Mouse (Mus musculus): ENCODE results near the gene Rpn1. TPM values are rescaled to one million over a fixed set of nuclear protein-coding genes. Genes with fewer than 3 reads are reported as not detected.

The Rpn1 gene
- polyA plus RNA-seq, 1 experiment from 2014 or later = 173 TPM

DNA sequence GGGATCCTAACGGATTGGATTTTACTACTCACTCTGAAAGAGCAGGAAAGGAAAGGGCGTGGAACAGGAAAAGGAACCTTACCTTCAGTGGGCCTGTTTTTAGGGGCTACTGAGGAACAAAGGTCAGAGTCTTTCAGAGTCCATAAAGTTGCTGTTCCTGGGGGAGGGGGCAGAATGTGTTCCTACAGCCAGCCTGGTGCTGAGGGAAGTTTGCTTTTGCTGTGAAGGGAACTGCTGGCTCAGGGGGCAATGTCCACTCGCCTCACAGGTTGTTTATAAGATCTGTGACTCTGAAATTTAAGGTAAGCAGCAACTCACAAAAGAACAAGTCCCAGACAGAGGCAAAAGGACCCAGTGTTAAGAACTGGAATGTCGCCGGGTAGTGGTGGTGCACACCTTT is 13.1 kb upstream of the Rpn1 start:
- Histone ChIP-seq H3K36me3 (ENCODE audit: control insufficient read depth, insufficient read depth) (no peaks in the 10 kb centered on the region), H3K4me3 (ENCODE audit: low read depth, low read length) (no peak overlapping the region), H3K9me3 (replicated peaks; ENCODE audit: control insufficient read depth, low read length) (no peaks in the 10 kb centered on the region), H3K4me2 (ENCODE audit: low read depth, low read length) (no peak overlapping the region), H3K4me1 (ENCODE audit: control insufficient read depth, low read depth, low read length) (peaks cover 13% of the 10 kb centered on the region), H3K9ac (ENCODE audit: low read depth, low read length) (no peak overlapping the region), H3K27me3 (ENCODE audit: control insufficient read depth, insufficient read depth, low read depth, low read length) (no peaks in the 10 kb centered on the region), H3K27ac (ENCODE audit: low read length) (peak overlapping the region; percentile 40)
- WGBS (ENCODE audit: insufficient replicate concordance) = 45% methylated on average over 5 of the region's 5 CpGs
- ATAC-seq (ENCODE audit: low read depth) = peak; percentile 20; the same call in 1 of the 2 replicates

DNA sequence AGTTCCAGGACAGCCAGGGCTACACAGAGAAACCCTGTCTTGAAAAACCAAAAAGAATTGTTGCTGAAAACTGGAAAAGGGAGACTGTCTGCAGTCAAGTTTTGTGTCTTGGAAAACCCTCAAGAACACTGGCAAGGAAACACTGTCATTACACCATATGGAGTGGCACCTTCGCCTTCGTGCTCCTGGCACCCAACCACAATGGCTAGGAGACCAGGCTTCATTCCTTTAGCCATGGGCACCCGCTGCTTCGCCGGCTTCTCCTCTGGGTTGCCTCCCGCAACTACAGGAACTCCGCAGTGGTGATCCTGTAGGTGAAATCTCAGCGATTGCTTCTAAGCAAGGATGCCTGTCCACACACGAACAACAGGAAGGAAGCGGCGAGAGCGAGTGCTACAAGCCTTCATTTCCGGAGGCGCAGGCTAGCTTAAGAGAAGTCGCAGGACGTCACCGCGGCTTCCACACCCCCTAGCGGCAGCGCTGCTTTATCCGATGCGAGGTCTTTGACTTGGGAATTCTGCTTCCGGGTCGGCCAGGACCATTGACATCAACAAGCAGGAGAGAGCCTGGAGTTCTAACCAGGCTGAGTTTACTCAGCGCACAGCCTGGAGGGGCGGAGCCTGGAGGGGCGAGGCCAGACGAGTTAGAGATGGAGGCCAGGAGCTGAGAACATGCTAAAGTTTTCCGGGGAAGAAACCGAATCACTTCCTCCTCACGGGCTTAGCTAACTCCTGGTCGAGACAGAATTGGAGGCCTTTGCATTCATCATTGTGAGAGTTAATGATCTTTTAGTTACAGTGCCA is 9.3 kb upstream of the Rpn1 start:
- Histone ChIP-seq H3K36me3 (ENCODE audit: control insufficient read depth, insufficient read depth) (no peaks in the 10 kb centered on the region), H3K9me3 (replicated peaks; ENCODE audit: control insufficient read depth, low read length) (no peaks in the 10 kb centered on the region), H3K27me3 (ENCODE audit: control insufficient read depth, insufficient read depth, low read depth, low read length) (no peaks in the 10 kb centered on the region), H3K4me3 (ENCODE audit: low read depth, low read length) (peak overlapping the region; percentile 61), H3K9ac (ENCODE audit: low read depth, low read length) (peak overlapping the region; percentile 74), H3K4me1 (ENCODE audit: control insufficient read depth, low read depth, low read length) (peaks cover 17% of the 10 kb centered on the region), H3K27ac (ENCODE audit: low read length) (peak overlapping the region; percentile 85), H3K4me2 (ENCODE audit: low read depth, low read length) (peak overlapping the region; percentile 91)
- WGBS (ENCODE audit: insufficient replicate concordance) = 1% methylated on average over 32 of the region's 32 CpGs
- peak; percentile 96 for ATAC-seq (ENCODE audit: low read depth)

GRCm38 (mm10) chr6:88075960-88076517 is 8.2 kb upstream of the Rpn1 start:
- peak overlapping the region; percentile 85; the same call in 1 of the 2 replicates for H3K27ac ChIP-seq (ENCODE audit: low read length)
- peak; percentile 57 for ATAC-seq (ENCODE audit: low read depth)

DNA sequence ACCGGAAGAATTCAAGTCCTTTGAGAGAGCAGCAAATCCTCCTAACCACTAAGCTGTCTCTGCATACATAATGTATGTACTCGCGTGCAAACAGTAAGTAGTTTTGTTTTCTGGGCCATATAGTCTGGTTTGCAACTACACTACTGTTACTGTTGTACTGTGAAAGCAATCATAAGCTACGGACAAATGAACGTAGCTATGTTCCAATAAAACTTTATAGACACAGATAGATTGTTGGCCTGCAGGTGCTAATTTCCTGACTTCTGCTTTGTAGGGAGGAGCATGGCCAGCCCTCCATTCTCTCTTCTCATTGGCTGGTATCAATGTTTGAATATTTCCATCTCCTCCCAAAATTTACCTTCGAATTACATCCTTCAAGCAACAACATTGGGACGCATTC is 1.2 kb upstream of the Rpn1 start:
- Histone ChIP-seq H3K9me3 (replicated peaks; ENCODE audit: control insufficient read depth, low read length) (no peaks in the 10 kb centered on the region), H3K4me3 (ENCODE audit: low read depth, low read length) (no peak overlapping the region), H3K27me3 (ENCODE audit: control insufficient read depth, insufficient read depth, low read depth, low read length) (no peaks in the 10 kb centered on the region), H3K4me1 (ENCODE audit: control insufficient read depth, low read depth, low read length) (peaks cover 23% of the 10 kb centered on the region), H3K4me2 (ENCODE audit: low read depth, low read length) (no peak overlapping the region), H3K36me3 (ENCODE audit: control insufficient read depth, insufficient read depth) (no peaks in the 10 kb centered on the region), H3K9ac (ENCODE audit: low read depth, low read length) (no peak overlapping the region), H3K27ac (ENCODE audit: low read length) (no peak overlapping the region)
- 85% methylated on average over 7 of the region's 7 CpGs for WGBS (ENCODE audit: insufficient replicate concordance)
- no peak for ATAC-seq (ENCODE audit: low read depth)

More at GRCm38 (mm10) chr6:88075960-88076517, 8.2 kb upstream of the Rpn1 start:
- H3K27me3 ChIP-seq (ENCODE audit: control insufficient read depth, insufficient read depth, low read depth, low read length) = no peaks in the 10 kb centered on the region
- H3K36me3 ChIP-seq (ENCODE audit: control insufficient read depth, insufficient read depth) = no peaks in the 10 kb centered on the region
- peaks cover 19% of the 10 kb centered on the region for H3K4me1 ChIP-seq (ENCODE audit: control insufficient read depth, low read depth, low read length)
- H3K9me3 ChIP-seq (replicated peaks; ENCODE audit: control insufficient read depth, low read length) = no peaks in the 10 kb centered on the region
- H3K4me3 ChIP-seq (ENCODE audit: low read depth, low read length) = no peak overlapping the region
- 26% methylated on average over 1 of the region's 1 CpGs for WGBS (ENCODE audit: insufficient replicate concordance)
- 0 out of 2 replicates have a peak overlapping the region, but pooled peaks have one; percentile 13 for H3K9ac ChIP-seq (ENCODE audit: low read depth, low read length)
- peak overlapping the region; percentile 91 for H3K4me2 ChIP-seq (ENCODE audit: low read depth, low read length)

DNA sequence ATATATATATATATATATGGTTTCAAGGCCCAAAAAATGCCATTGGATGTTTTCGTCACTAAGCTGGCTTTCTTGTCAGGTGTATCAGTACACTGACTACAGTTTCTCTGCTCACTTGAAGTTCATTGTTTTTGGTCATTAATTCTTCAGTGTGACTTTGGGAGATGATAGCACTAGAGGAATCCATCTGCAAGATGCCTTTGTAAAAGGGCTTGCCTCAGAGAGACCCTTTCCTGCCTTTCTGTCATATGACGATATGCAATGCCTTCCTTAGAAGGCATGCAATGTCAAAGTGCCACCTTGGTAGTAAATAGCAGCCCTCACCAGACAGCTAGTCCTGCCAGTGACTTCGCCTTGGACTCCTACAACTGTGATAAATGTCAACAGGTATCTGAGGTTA is 610 bp upstream of the Rpn1 start:
- Histone ChIP-seq H3K4me2 (ENCODE audit: low read depth, low read length) (peak overlapping the region; percentile 89), H3K36me3 (ENCODE audit: control insufficient read depth, insufficient read depth) (peaks cover 2% of the 10 kb centered on the region; the same call in 1 of the 2 replicates), H3K27me3 (ENCODE audit: control insufficient read depth, insufficient read depth, low read depth, low read length) (no peaks in the 10 kb centered on the region), H3K4me3 (ENCODE audit: low read depth, low read length) (peak overlapping the region; percentile 84), H3K4me1 (ENCODE audit: control insufficient read depth, low read depth, low read length) (peaks cover 23% of the 10 kb centered on the region), H3K9me3 (replicated peaks; ENCODE audit: control insufficient read depth, low read length) (no peaks in the 10 kb centered on the region), H3K27ac (ENCODE audit: low read length) (no peak overlapping the region), H3K9ac (ENCODE audit: low read depth, low read length) (no peak overlapping the region; the same call in 1 of the 2 replicates)
- ATAC-seq (ENCODE audit: low read depth) = no peak
- WGBS (ENCODE audit: insufficient replicate concordance) = 57% methylated on average over 3 of the region's 3 CpGs

DNA sequence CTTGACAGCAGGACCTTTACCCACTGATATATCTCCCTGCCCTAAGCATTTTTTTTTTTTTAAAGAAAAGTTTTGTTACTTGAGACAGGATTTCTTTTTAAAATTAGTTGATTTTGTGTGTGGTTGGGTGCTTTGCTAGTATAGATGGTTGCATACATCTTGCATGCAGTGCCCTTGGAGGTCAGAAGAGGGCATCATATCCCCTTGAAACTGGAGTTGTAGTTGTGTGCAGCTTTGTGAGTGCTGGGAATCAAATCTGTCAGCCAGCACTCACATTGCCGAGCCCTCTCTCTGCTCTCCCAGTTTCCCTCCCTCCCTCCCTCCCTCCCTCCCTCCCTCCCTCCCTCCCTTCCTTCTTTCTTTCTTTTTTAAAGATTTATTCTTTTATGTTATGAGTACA is 4.7 kb downstream of the Rpn1 start:
- no peaks in the 10 kb centered on the region for H3K9me3 ChIP-seq (replicated peaks; ENCODE audit: control insufficient read depth, low read length)
- no peaks in the 10 kb centered on the region for H3K27me3 ChIP-seq (ENCODE audit: control insufficient read depth, insufficient read depth, low read depth, low read length)
- no peak overlapping the region for H3K4me3 ChIP-seq (ENCODE audit: low read depth, low read length)
- ATAC-seq (ENCODE audit: low read depth) = no peak
- 55% methylated on average over 1 of the region's 1 CpGs for WGBS (ENCODE audit: insufficient replicate concordance)
- H3K27ac ChIP-seq (ENCODE audit: low read length) = no peak overlapping the region
- peaks cover 25% of the 10 kb centered on the region for H3K36me3 ChIP-seq (ENCODE audit: control insufficient read depth, insufficient read depth)
- no peak overlapping the region for H3K4me2 ChIP-seq (ENCODE audit: low read depth, low read length)
- H3K9ac ChIP-seq (ENCODE audit: low read depth, low read length) = no peak overlapping the region
- H3K4me1 ChIP-seq (ENCODE audit: control insufficient read depth, low read depth, low read length) = peaks cover 19% of the 10 kb centered on the region

DNA sequence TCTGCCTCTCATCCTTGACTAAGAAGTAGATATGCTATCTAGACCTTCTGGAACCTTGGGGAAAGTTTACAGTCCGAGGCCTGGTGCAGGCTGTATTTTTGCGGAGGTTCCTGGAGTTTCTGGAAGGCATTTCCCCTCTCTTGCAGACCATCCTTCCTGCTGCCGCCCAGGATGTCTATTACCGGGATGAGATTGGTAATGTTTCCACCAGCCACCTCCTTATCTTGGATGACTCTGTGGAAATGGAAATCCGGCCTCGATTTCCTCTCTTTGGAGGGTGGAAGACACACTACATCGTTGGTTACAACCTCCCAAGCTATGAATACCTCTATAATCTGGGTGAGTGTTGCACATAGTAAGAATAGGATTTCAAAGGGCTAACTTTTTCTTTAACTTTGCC is 11.1 kb downstream of the Rpn1 start:
- H3K27me3 ChIP-seq (ENCODE audit: control insufficient read depth, insufficient read depth, low read depth, low read length) = no peaks in the 10 kb centered on the region
- no peaks in the 10 kb centered on the region for H3K9me3 ChIP-seq (replicated peaks; ENCODE audit: control insufficient read depth, low read length)
- no peak for ATAC-seq (ENCODE audit: low read depth)
- no peak overlapping the region for H3K27ac ChIP-seq (ENCODE audit: low read length)
- 66% methylated on average over 7 of the region's 7 CpGs for WGBS (ENCODE audit: insufficient replicate concordance)
- no peak overlapping the region for H3K9ac ChIP-seq (ENCODE audit: low read depth, low read length)
- H3K4me3 ChIP-seq (ENCODE audit: low read depth, low read length) = no peak overlapping the region
- no peaks in the 10 kb centered on the region for H3K4me1 ChIP-seq (ENCODE audit: control insufficient read depth, low read depth, low read length)
- H3K36me3 ChIP-seq (ENCODE audit: control insufficient read depth, insufficient read depth) = peaks cover 48% of the 10 kb centered on the region
- no peak overlapping the region for H3K4me2 ChIP-seq (ENCODE audit: low read depth, low read length)

DNA sequence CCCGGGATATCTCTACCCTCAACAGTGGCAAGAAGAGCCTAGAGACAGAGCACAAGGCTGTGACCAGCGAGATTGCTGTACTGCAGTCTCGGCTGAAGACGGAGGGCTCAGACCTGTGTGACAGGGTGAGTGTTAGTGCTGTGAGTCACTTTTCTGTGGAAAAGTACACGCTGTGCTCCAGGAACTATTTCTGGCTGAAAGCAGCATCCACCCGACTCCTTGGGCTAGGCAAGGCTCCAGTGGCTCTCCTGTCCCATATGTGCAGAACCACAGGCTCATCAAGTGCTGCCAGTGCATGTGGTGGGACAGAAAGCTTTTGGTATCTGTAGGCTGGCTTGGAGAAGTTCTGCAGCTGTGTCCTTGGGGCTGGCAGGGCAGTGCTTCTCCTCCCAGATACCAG is 17.8 kb downstream of the Rpn1 start:
- Histone ChIP-seq H3K4me2 (ENCODE audit: low read depth, low read length) (no peak overlapping the region), H3K4me1 (ENCODE audit: control insufficient read depth, low read depth, low read length) (peaks cover 17% of the 10 kb centered on the region), H3K27ac (ENCODE audit: low read length) (no peak overlapping the region), H3K9me3 (replicated peaks; ENCODE audit: control insufficient read depth, low read length) (no peaks in the 10 kb centered on the region), H3K9ac (ENCODE audit: low read depth, low read length) (no peak overlapping the region), H3K27me3 (ENCODE audit: control insufficient read depth, insufficient read depth, low read depth, low read length) (no peaks in the 10 kb centered on the region), H3K4me3 (ENCODE audit: low read depth, low read length) (no peak overlapping the region), H3K36me3 (ENCODE audit: control insufficient read depth, insufficient read depth) (peaks cover 49% of the 10 kb centered on the region)
- 69% methylated on average over 6 of the region's 6 CpGs for WGBS (ENCODE audit: insufficient replicate concordance)
- no peak for ATAC-seq (ENCODE audit: low read depth)

All from liver, embryonic 16.5 days (tissue).